Mouse (Mus musculus): ENCODE measurements around the gene Capns2. TPM values are rescaled to one million over a fixed set of nuclear protein-coding genes. Genes with fewer than 3 reads are reported as not detected.

Gene Capns2
- 0.16 and 0.62 TPM in 2 replicates for total RNA-seq (2012; rRNA removed)
- polyA plus RNA-seq (2012; ENCODE audit: insufficient read depth in 1 of 2, insufficient read length in 2 of 2, low read depth in 1 of 2, low replicate concordance in 2 of 2, missing spikeins in 1 of 2), result under 1 TPM in 1 of 2 experiments, not detected in 1; 0.21 TPM

DNA sequence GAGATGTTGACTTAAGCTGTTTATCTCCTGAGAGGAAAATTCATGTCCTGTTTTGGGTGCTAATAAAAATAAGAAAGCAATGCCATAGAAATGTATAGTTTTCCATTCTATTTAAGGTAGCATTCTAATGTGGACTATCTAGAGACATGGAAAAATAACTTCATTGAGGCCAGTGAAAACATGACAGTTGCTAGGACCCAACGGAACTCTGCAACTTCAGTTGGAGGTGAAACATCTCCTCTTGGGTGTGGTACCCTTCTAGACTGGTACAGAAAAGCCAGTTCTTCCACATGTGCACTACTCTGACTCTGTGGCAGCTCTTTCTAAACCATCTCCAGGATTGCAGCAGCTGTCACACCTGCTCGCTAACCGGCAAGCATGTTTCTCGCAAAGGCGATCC is at the start of gene Capns2:
Gene Capns2 (plus strand): TSS at position 301 of the 400 bp plus-strand sequence.
- H3K36me3 ChIP-seq (ENCODE audit: control insufficient read depth in 1 of 2, insufficient read depth in 2 of 2, low read length in 2 of 2), result no peaks in the 10 kb centered on the region
- no peak for TF ChIP-seq EP300 (IDR thresholded peaks at IDR 0.05; ENCODE audit: low read depth in 1 of 2, low read length in 2 of 2)
- TF ChIP-seq TAL1 (IDR thresholded peaks at IDR 0.05; ENCODE audit: low read length), result no peak
- no peak for TF ChIP-seq NRF1 (IDR thresholded peaks at IDR 0.05; ENCODE audit: insufficient read depth, low read depth, low read length, poor library complexity, severe bottlenecking)
- no peak for TF ChIP-seq CHD2 (IDR thresholded peaks at IDR 0.05; ENCODE audit: low read length)
- TF ChIP-seq CHD1 (IDR thresholded peaks at IDR 0.05; ENCODE audit: low read depth, low read length), result no peak
- TF ChIP-seq USF2 (IDR thresholded peaks at IDR 0.05; ENCODE audit: borderline replicate concordance in 1 of 2, insufficient read depth in 1 of 2, low read depth in 1 of 2, low read length in 2 of 2), result no peak
- no peak for TF ChIP-seq RCOR1 (IDR thresholded peaks at IDR 0.05; ENCODE audit: low read depth, low read length)
- no peak for TF ChIP-seq MEF2A (IDR thresholded peaks at IDR 0.05; ENCODE audit: extremely low read depth, insufficient replicate concordance, low read depth, low read length, poor library complexity, severe bottlenecking)
- no peak for TF ChIP-seq SIN3A (IDR thresholded peaks at IDR 0.05; ENCODE audit: low read length)
- TF ChIP-seq MAZ (IDR thresholded peaks at IDR 0.05; ENCODE audit: low read depth, low read length), result no peak
- TF ChIP-seq ZKSCAN1 (IDR thresholded peaks at IDR 0.05; ENCODE audit: low read depth, low read length), result no peak
- TF ChIP-seq JUND (IDR thresholded peaks at IDR 0.05; ENCODE audit: low read depth, low read length), result no peak
- H3K9ac ChIP-seq (ENCODE audit: control insufficient read depth, low read depth, low read length, poor library complexity, severe bottlenecking), result no peak within 1 kb of the TSS
- no peaks in the 10 kb centered on the region for H3K9me3 ChIP-seq (replicated peaks; ENCODE audit: insufficient read depth, low read length)
- H3K4me1 ChIP-seq (ENCODE audit: control insufficient read depth in 1 of 2, insufficient read depth in 2 of 2, low read length in 2 of 2), result no peaks in the 10 kb centered on the region
- no peak for DNase-seq (ENCODE audit: low read depth, low spot score)
- H3K27ac ChIP-seq (ENCODE audit: control insufficient read depth, low read depth, low read length), result no peak within 1 kb of the TSS
- H3K27me3 ChIP-seq (ENCODE audit: control insufficient read depth in 1 of 2, insufficient read depth in 2 of 2, low read length in 2 of 2), result no peaks in the 10 kb centered on the region
- H3K79me2 ChIP-seq (ENCODE audit: control insufficient read depth, insufficient read depth, low read length, poor library complexity), result no peaks in the 10 kb centered on the region
- no peak within 1 kb of the TSS for H3K4me3 ChIP-seq (ENCODE audit: control insufficient read depth in 1 of 2, insufficient read depth in 1 of 2, low read depth in 2 of 2, low read length in 2 of 2)

- TF ChIP-seq ZC3H11A (IDR thresholded peaks at IDR 0.05; ENCODE audit: low read depth, low read length) (no peak), ZMIZ1 (IDR thresholded peaks at IDR 0.05; ENCODE audit: low read depth, low read length) (no peak), GABPA (IDR thresholded peaks at IDR 0.05; ENCODE audit: low read depth, low read length) (no peak), USF2 (IDR thresholded peaks at IDR 0.05; ENCODE audit: borderline replicate concordance in 1 of 2, insufficient read depth in 1 of 2, low read depth in 1 of 2, low read length in 2 of 2) (no peak), TCF12 (IDR thresholded peaks at IDR 0.05; ENCODE audit: low read depth, low read length) (no peak), NRF1 (IDR thresholded peaks at IDR 0.05; ENCODE audit: insufficient read depth, low read depth, low read length, poor library complexity, severe bottlenecking) (no peak), MAZ (IDR thresholded peaks at IDR 0.05; ENCODE audit: low read depth, low read length) (no peak), HCFC1 (IDR thresholded peaks at IDR 0.05; ENCODE audit: low read depth, low read length) (no peak)
- Histone ChIP-seq H3K27ac (ENCODE audit: control insufficient read depth, low read depth, low read length) (no peak overlapping the region), H3K9me3 (replicated peaks; ENCODE audit: insufficient read depth, low read length) (no peaks in the 10 kb centered on the region)
Observed at GRCm38 (mm10) chr8:92853188-92853983, 47.8 kb upstream of the Capns2 start.

More at GRCm38 (mm10) chr8:92853188-92853983, 47.8 kb upstream of the Capns2 start:
- peak; percentile 37 for DNase-seq (ENCODE audit: low read depth, low spot score)
- H3K9ac ChIP-seq (ENCODE audit: control insufficient read depth, low read depth, low read length, poor library complexity, severe bottlenecking), result no peak overlapping the region
- H3K79me2 ChIP-seq (ENCODE audit: control insufficient read depth, insufficient read depth, low read length, poor library complexity), result peaks cover 8% of the 10 kb centered on the region
- peaks cover 13 to 16% of the 10 kb centered on the region in 2 experiments for H3K4me1 ChIP-seq (ENCODE audit: control insufficient read depth in 1 of 2, insufficient read depth in 2 of 2, low read length in 2 of 2)
- H3K4me3 ChIP-seq (ENCODE audit: control insufficient read depth in 1 of 2, insufficient read depth in 1 of 2, low read depth in 2 of 2, low read length in 2 of 2), result no peak overlapping the region
- H3K36me3 ChIP-seq (ENCODE audit: control insufficient read depth in 1 of 2, insufficient read depth in 2 of 2, low read length in 2 of 2), result peaks cover 0 to 12% of the 10 kb centered on the region in 2 experiments; a peak in 2 of 4 replicates
- H3K27me3 ChIP-seq (ENCODE audit: control insufficient read depth in 1 of 2, insufficient read depth in 2 of 2, low read length in 2 of 2), result no peaks in the 10 kb centered on the region
